Mouse (Mus musculus) embryonic facial prominence, embryonic 15.5 days (tissue): Measurements from ENCODE around the gene Fance. TPM values are rescaled to one million over a fixed set of nuclear protein-coding genes. Genes with fewer than 3 reads are reported as not detected.
A peak's percentile ranks its signal among the peaks of the same experiment; 100 is the strongest.

Source experiments
- ATAC-seq: fragments of 200-750 bp; cut with Nextera tagmentation; 2 replicates; pipeline ENCODE4 v1.8.0; 2017; ENCODE audit warnings: low read depth, moderate TSS enrichment; ENCODE audit not compliant: insufficient number of reproducible peaks, low FRiP score, low TSS enrichment
- H3K27ac ChIP-seq: fragments of 300-500 bp; sonication (generic); replicated peaks from 2 replicates; pipeline ENCODE4 v1.5.1; 2015; ENCODE audit warnings: mild to moderate bottlenecking, inconsistent platforms
- H3K27me3 ChIP-seq: fragments of 300-500 bp; sonication (generic); 2 replicates; pipeline ENCODE4 v1.6.1; 2015; ENCODE audit warnings: inconsistent platforms
- H3K36me3 ChIP-seq: fragments of 300-500 bp; sonication (generic); 2 replicates; pipeline ENCODE4 v1.6.1; 2015; ENCODE audit warnings: mild to moderate bottlenecking, inconsistent platforms
- H3K4me1 ChIP-seq: fragments of 300-500 bp; sonication (generic); 2 replicates; pipeline ENCODE4 v1.6.1; 2015; ENCODE audit warnings: inconsistent platforms
- H3K4me2 ChIP-seq: fragments of 300-500 bp; sonication (generic); replicated peaks from 2 replicates; pipeline ENCODE4 v1.6.1; 2015; ENCODE audit warnings: mild to moderate bottlenecking, inconsistent platforms
- H3K4me3 ChIP-seq: fragments of 300-500 bp; sonication (generic); replicated peaks from 2 replicates; pipeline ENCODE4 v1.5.1; 2015; ENCODE audit warnings: mild to moderate bottlenecking, inconsistent platforms
- H3K9ac ChIP-seq: fragments of 300-500 bp; sonication (generic); 2 replicates; pipeline ENCODE4 v1.6.1; 2015; ENCODE audit warnings: inconsistent platforms
- H3K9me3 ChIP-seq: fragments of 300-500 bp; sonication (generic); replicated peaks from 2 replicates; pipeline ENCODE4 v1.6.1; 2016; ENCODE audit warnings: inconsistent platforms
- WGBS: fragments of 180-500 bp; shearing (Covaris S2); methylation state at CpG from one replicate; pipeline ENCODE4 v1.1.7; 2015; 5-methylcytosine and 5-hydroxymethylcytosine counted together
- polyA plus RNA-seq: library from polyadenylated mRNA; unstranded; fragments of >200 nt; fragmentation: Nextera tagmentation; extraction: Ambion mirVana; gene quantifications from 2 replicates; pipeline ENCODE4 v1.2.1, GENCODE M21; 2015

Gene Fance
- 37.6 and 38.5 TPM in 2 replicates for polyA plus RNA-seq

DNA sequence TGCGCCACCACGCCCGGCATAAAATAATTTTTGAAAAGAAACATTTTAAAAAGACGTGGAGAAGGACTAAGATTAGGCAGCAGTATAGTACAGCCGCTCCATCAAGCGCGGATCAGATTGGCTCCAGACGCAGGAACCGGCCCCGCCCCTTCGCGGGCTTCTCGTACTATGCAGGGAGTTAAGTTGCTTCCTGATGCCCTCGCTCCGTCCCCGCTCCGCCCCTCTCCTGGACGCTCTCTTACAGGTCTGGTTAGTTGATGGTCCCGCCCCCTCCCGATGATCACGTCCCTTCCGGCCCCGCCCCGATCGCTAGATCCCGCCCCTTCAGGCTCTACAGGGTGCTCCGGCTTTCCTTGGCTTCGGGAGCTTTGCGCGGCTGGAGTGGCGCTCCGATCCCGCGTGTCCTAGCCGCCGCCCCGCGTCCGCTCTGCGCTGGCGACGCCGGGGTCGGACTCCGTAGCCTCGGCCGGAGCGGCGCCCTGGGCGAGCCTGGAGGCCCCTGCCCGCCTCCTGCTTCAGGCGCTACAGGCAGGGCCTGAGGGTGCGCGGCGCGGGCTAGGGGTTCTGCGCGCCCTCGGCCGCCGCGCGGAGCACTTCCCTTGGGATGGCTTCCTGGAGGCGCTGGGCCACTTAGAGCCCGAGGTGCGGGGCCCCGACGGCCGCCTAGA, at the start of gene Fance:
Gene Fance, plus strand, starts transcription at position 308 of the 668 bp plus-strand sequence.
- Histone ChIP-seq H3K4me1 (peaks cover 27% of the 10 kb centered on the region), H3K27ac (peak within 1 kb of the TSS; percentile 91), H3K4me3 (peak within 1 kb of the TSS; percentile 68), H3K9ac (peak within 1 kb of the TSS; percentile 72), H3K4me2 (peak within 1 kb of the TSS; percentile 82), H3K9me3 (no peaks in the 10 kb centered on the region), H3K27me3 (no peaks in the 10 kb centered on the region), H3K36me3 (peaks cover 29% of the 10 kb centered on the region)
- ATAC-seq = peak; percentile 98
- under 1% methylated on average over 64 of the region's 69 CpGs for WGBS

DNA sequence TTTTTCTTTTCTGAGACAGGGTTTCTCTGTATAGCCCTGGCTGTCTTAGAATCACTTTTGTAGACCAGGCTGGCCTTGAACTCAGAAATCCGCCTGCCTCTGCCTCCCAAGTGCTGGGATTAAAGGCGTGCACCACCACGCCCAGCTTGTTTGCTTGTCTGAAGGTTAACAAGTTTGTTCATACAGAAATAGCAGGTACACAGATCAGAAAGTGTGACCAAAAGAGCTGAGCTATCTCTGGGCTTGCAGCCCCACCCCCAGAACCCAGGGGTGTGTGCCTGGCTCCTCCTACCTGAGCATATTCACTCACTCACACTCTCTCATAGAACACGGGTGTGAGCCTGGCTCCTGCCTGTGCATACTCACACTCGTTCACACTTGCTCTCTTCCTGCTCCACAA, 46.1 kb upstream of the Fance start:
- no peak overlapping the region for H3K4me2 ChIP-seq
- WGBS = 83% methylated on average over 5 of the region's 5 CpGs
- no peak for ATAC-seq
- H3K27me3 ChIP-seq = no peaks in the 10 kb centered on the region
- no peaks in the 10 kb centered on the region for H3K36me3 ChIP-seq
- peaks cover 31% of the 10 kb centered on the region for H3K4me1 ChIP-seq
- H3K9ac ChIP-seq = no peak overlapping the region
- no peak overlapping the region for H3K27ac ChIP-seq
- H3K9me3 ChIP-seq = no peaks in the 10 kb centered on the region
- no peak overlapping the region for H3K4me3 ChIP-seq

DNA sequence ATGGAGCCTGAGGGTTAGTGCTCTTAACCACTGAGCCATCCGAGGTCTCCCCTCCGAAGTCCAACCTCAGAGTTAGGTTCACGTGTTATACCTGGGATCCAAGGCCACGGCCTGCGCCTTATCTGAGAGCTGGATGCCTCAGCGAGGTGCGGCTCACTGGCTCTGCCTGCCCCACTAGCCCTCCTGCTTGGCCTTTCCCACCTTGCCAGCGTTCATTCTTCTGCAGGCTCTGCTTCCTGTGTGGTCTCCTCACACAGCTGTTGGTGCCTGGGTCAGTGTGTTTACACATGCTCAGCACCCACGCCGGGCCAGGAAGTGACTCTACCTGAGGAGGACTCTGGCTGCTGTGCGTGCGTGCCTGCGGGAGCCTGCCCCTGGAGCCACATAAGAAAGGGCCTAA, 43.2 kb upstream of the Fance start:
- H3K27me3 ChIP-seq = no peaks in the 10 kb centered on the region
- no peak overlapping the region for H3K4me3 ChIP-seq
- no peaks in the 10 kb centered on the region for H3K9me3 ChIP-seq
- 66% methylated on average over 13 of the region's 13 CpGs for WGBS
- no peaks in the 10 kb centered on the region for H3K36me3 ChIP-seq
- H3K4me1 ChIP-seq = peaks cover 16% of the 10 kb centered on the region
- no peak overlapping the region for H3K4me2 ChIP-seq
- H3K27ac ChIP-seq = 0 out of 2 replicates have a peak overlapping the region, but pooled peaks have one; percentile 28
- ATAC-seq = no peak
- no peak overlapping the region for H3K9ac ChIP-seq

DNA sequence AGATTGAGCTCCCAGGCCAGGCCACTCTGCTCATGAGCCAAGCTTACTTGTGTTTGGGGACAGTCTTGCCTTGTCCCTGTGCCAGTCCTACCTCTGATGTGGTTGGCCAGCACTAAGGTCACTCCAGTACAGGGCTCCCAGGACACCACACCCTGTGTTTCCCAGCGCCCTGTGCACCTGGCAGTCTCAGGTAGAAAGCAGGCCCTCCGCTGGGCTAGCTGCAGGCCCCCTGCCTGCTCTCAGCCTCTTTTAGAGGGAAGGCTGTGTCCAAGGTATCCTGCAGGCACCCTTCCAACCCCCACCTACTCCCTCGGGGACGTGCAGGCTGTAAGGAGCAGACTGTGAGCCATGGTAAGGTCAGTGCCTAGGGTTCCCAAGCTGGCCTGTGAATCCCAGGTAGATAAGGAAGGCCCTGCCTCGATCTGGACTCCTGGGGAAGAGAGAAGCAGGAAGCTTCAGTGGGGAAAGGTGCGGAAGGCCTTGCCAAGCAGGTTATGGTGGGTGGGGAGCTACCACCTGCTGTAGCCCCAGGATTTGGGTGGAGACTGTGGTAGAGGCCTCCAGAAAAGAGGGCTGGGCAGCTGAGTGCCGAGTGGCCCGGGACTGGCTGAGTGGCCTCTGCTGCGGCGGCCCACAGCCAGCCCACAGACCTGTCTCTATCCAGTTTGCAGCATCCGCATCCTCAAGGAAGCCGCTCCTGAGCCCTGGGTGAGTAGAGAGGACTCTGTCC, 41.6 kb upstream of the Fance start:
- Histone ChIP-seq H3K9me3 (no peaks in the 10 kb centered on the region), H3K4me3 (no peak overlapping the region), H3K9ac (no peak overlapping the region), H3K4me1 (peaks cover 11% of the 10 kb centered on the region), H3K4me2 (no peak overlapping the region), H3K27ac (peak overlapping the region; percentile 69), H3K36me3 (no peaks in the 10 kb centered on the region), H3K27me3 (no peaks in the 10 kb centered on the region)
- WGBS = 76% methylated on average over 12 of the region's 12 CpGs
- ATAC-seq = no peak

DNA sequence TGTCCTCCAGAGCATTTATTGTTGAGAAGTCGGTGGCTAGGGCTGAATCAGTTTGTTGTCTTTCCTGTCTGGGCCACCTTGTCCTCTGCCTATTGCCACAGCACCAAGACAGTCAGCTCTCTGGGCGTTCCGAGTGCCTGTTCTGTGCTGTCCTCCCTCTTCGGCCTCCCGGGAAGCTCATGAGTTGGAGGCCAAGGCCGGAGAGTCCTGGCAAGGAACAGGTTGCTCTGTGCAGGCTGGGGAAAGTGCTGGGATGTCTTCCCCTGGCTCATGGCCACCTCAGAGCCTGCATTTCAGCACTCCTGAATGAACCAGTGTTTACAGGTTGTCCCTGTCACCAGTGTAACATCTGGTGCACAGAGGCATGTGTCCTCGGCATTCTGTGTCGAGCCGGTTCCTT, 41.0 kb upstream of the Fance start:
- Histone ChIP-seq H3K4me2 (no peak overlapping the region), H3K4me3 (no peak overlapping the region), H3K9ac (no peak overlapping the region), H3K4me1 (peaks cover 16% of the 10 kb centered on the region), H3K36me3 (no peaks in the 10 kb centered on the region), H3K27ac (peak overlapping the region; percentile 48; the same call in 1 of the 2 replicates), H3K9me3 (no peaks in the 10 kb centered on the region), H3K27me3 (no peaks in the 10 kb centered on the region)
- WGBS = 78% methylated on average over 9 of the region's 9 CpGs
- no peak for ATAC-seq

DNA sequence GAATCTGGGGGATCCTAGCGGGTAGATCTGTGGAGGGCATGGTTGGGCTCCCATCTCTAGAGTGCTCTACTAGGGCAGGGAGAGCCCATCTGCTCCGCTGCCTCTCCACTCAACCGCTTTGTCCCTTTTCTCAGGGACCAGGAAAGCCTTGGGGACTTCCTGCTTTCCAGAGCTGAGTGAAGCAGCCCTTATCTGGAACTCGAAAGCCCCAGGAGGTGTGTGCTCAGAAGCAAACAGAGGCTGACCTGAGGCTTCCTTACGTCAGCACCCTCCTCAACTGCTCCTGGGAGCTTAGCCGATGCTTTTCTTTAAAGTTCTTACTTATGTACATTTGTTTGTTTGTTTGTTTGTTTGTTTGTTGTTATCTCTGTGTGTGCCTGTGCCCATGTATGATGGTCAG, 40.5 kb upstream of the Fance start:
- WGBS = 81% methylated on average over 6 of the region's 6 CpGs
- no peak overlapping the region for H3K4me2 ChIP-seq
- H3K9ac ChIP-seq = no peak overlapping the region
- no peak for ATAC-seq
- H3K9me3 ChIP-seq = no peaks in the 10 kb centered on the region
- H3K36me3 ChIP-seq = no peaks in the 10 kb centered on the region
- no peak overlapping the region for H3K4me3 ChIP-seq
- H3K4me1 ChIP-seq = peaks cover 19% of the 10 kb centered on the region
- no peaks in the 10 kb centered on the region for H3K27me3 ChIP-seq
- no peak overlapping the region for H3K27ac ChIP-seq

DNA sequence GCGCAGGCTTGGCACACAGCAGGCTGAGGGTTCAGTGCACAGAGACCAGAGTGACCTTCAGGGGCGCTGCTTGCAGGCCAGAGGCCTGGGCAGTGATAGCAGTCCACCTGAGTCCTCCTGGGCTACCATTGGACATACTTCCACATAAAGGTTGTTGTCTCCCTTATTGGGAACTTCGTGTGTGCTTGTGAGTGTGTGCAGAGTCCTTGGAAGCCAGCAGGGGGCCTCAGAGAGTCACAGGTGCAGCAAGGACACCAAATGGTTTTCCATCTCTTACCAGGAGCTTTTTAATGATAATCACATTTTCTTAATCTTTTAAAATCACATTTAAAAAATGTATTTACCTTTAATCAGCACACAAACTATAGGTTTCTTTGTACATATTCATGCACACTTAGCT, 38.6 kb upstream of the Fance start:
- Histone ChIP-seq H3K9me3 (no peaks in the 10 kb centered on the region), H3K4me2 (no peak overlapping the region), H3K9ac (no peak overlapping the region), H3K4me3 (no peak overlapping the region), H3K27ac (no peak overlapping the region), H3K36me3 (no peaks in the 10 kb centered on the region), H3K27me3 (no peaks in the 10 kb centered on the region), H3K4me1 (peaks cover 27% of the 10 kb centered on the region)
- WGBS = 81% methylated on average over 3 of the region's 3 CpGs
- ATAC-seq = no peak

DNA sequence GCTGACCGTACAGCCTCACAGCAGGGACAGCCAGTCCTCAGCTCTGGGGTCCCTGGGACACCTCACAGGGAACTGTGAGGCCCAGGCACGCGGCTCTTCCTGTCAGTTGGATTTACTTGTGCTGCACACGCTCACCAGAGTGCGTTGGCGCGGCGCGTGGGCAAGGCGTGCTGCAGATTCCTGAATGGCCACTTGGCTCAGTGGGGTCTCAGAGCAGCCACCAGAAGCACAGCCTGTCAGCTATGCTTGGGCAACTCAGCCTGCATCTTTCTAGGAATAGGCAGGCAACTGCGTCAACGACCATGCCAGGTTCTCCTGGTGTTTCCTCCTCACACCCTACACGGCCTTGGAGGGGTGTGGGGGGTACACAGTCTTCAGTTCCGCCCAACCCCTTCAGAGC, 36.1 kb upstream of the Fance start:
- Histone ChIP-seq H3K36me3 (no peaks in the 10 kb centered on the region), H3K4me3 (no peak overlapping the region), H3K27me3 (no peaks in the 10 kb centered on the region), H3K4me1 (peaks cover 38% of the 10 kb centered on the region), H3K4me2 (no peak overlapping the region), H3K9me3 (no peaks in the 10 kb centered on the region), H3K27ac (no peak overlapping the region), H3K9ac (no peak overlapping the region)
- ATAC-seq = no peak
- 81% methylated on average over 14 of the region's 14 CpGs for WGBS

DNA sequence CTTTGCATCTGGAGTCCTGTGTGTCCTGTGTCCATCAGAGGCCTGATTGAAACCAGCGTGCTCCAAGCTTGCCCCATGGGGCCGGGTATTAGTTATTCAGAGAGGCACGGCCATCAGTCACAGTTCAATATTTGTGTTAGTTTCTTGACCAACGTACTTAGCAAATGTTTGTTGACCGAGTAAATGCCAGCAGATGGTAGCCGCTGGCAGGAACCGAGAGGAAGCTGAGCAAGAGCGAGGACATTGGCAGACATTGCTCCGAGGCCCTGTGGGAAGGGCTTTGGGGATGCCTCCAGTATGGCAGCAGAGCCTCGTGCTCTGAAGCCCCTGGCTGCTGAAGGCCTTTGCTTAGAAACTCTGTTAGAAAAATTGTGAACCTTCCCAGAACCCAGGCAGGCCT, 35.6 kb upstream of the Fance start:
- no peak overlapping the region for H3K4me3 ChIP-seq
- no peak overlapping the region for H3K9ac ChIP-seq
- H3K4me2 ChIP-seq = no peak overlapping the region
- no peaks in the 10 kb centered on the region for H3K36me3 ChIP-seq
- H3K27ac ChIP-seq = no peak overlapping the region
- WGBS = 64% methylated on average over 10 of the region's 10 CpGs
- no peaks in the 10 kb centered on the region for H3K9me3 ChIP-seq
- H3K4me1 ChIP-seq = peaks cover 38% of the 10 kb centered on the region
- ATAC-seq = no peak
- H3K27me3 ChIP-seq = no peaks in the 10 kb centered on the region

DNA sequence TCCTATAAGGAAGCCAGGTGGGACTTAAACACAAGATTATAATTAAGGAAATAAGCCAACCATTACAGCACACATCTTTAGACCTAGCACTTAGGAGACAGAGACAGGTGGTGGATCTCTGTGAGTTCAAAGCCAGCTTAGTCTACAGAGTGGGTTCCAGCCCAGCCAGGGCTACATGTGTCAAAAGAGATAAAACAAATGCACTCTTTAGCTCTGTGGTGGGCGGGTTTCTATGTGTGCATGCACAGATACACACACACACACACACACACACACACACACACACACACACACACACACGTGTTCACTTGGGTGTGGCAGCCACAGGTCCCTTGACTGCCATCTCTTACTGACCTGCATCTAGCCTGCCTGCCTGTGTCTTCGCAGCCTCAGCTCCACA, 35.2 kb upstream of the Fance start:
- Histone ChIP-seq H3K9me3 (no peaks in the 10 kb centered on the region), H3K4me2 (no peak overlapping the region), H3K4me3 (no peak overlapping the region), H3K27ac (no peak overlapping the region), H3K27me3 (no peaks in the 10 kb centered on the region), H3K4me1 (peaks cover 38% of the 10 kb centered on the region), H3K36me3 (no peaks in the 10 kb centered on the region), H3K9ac (no peak overlapping the region)
- ATAC-seq = no peak
- 73% methylated on average over 3 of the region's 3 CpGs for WGBS

DNA sequence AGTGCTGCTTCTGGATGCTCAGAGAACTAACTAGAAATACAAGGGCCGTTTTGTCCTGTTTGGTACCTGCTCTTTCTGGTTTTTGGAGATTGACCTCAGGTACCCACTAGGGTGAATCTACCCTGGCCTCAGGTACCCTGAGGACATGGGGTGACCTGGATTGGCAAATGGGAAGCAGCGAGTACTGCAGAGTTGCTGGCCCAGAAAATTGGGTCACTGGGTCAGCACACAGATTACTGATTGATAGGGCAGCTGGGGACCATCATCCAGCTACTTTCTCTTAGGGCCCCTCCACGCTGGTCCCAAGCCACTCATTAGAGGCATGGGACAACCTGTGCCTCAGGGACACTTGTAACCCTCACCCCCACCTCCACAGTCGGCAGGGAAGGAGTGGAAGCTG, 34.1 kb upstream of the Fance start:
- Histone ChIP-seq H3K9me3 (no peaks in the 10 kb centered on the region), H3K4me2 (no peak overlapping the region), H3K4me1 (peaks cover 38% of the 10 kb centered on the region), H3K27ac (peak overlapping the region; percentile 2; the same call in 1 of the 2 replicates), H3K4me3 (no peak overlapping the region), H3K9ac (no peak overlapping the region), H3K36me3 (no peaks in the 10 kb centered on the region), H3K27me3 (no peaks in the 10 kb centered on the region)
- ATAC-seq = no peak
- 38% methylated on average over 4 of the region's 4 CpGs for whole genome bisulfite sequencing
